Mouse (Mus musculus) bone marrow, adult 2 months (tissue): ENCODE measurements at regions not wholly inside any gene's neighbourhood (a gene's known extent, or its start where the extent isn't known, plus 50 kb on each side); places are given as distances from the start of the nearest gene placed in this dataset.

Experiments used
- H3K27ac ChIP-seq: fragments of 200-500 bp; 2 replicates; pipeline ENCODE4 v1.5.1; 2012; ENCODE audit warnings: low read depth, mild to moderate bottlenecking, control low read depth, inconsistent platforms, low read length; ENCODE audit not compliant: control insufficient read depth, poor library complexity, insufficient read depth
- H3K4me1 ChIP-seq: fragments of 200-500 bp; 2 replicates; pipeline ENCODE4 v1.6.1; 2011; ENCODE audit warnings: low read length; ENCODE audit not compliant: control insufficient read depth, insufficient read depth
- H3K4me3 ChIP-seq: fragments of 200-500 bp; replicated peaks from 2 replicates; pipeline ENCODE3; 2011; ENCODE audit warnings: mild to moderate bottlenecking, low read depth, low read length, control low read depth; ENCODE audit not compliant: control insufficient read depth
- CTCF ChIP-seq: fragments of 200-500 bp; IDR thresholded peaks from 2 replicates; pipeline ENCODE4 v1.5.1; 2011; ENCODE audit warnings: low read length, control low read depth; ENCODE audit not compliant: control insufficient read depth, insufficient read depth
- POLR2A ChIP-seq: fragments of 200-500 bp; IDR thresholded peaks from 2 replicates; pipeline ENCODE4 v1.6.1; 2011; ENCODE audit warnings: low read depth, mild to moderate bottlenecking, control low read depth, low read length, borderline replicate concordance; ENCODE audit not compliant: control insufficient read depth
- WGBS: fragments of 180-500 bp; shearing (Covaris S2); methylation state at CpG from one replicate; pipeline ENCODE4 v1.1.7; 2018; 5-methylcytosine and 5-hydroxymethylcytosine counted together

DNA sequence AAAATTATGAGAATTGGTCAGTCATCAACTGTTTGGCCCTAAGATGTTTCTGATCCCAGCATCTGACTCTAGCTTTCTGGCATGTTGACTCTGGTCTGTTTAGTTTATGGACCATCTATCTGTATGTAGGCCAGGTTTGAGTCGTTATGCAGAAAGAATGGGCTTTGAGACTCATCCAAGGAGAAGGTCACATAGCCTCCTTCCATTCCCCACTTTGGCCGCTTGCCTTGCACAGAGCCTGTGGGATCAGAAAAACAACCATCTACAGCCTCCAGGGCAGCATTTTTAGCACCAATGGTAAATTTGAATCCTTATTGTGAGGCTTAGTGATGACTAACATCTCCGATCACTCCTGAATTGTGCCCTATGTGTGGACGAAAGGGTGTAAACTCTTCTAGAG is 257.9 kb upstream of the Id4 start:
- WGBS: 74% methylated on average over 4 of the region's 4 CpGs
- Histone ChIP-seq H3K27ac (no peak overlapping the region), H3K4me1 (no peaks in the 10 kb centered on the region), H3K4me3 (no peak overlapping the region)
- TF ChIP-seq POLR2A: no peak
- no peak for TF ChIP-seq CTCF

- Histone ChIP-seq H3K27ac (no peak overlapping the region), H3K4me1 (no peaks in the 10 kb centered on the region), H3K4me3 (no peak overlapping the region)
- no peak for TF ChIP-seq POLR2A
- TF ChIP-seq CTCF: no peak
- WGBS: 80% methylated on average over 7 of the region's 7 CpGs
Measured at GRCm38 (mm10) chr13:48013336-48013750, 247.7 kb upstream of the Id4 start.

GRCm38 (mm10) chr13:48015296-48015695 is 245.7 kb upstream of the Id4 start:
- Histone ChIP-seq H3K4me1 (no peaks in the 10 kb centered on the region), H3K4me3 (no peak overlapping the region), H3K27ac (no peak overlapping the region)
- WGBS: 78% methylated on average over 4 of the region's 4 CpGs
- TF ChIP-seq POLR2A: no peak
- TF ChIP-seq CTCF: no peak

DNA sequence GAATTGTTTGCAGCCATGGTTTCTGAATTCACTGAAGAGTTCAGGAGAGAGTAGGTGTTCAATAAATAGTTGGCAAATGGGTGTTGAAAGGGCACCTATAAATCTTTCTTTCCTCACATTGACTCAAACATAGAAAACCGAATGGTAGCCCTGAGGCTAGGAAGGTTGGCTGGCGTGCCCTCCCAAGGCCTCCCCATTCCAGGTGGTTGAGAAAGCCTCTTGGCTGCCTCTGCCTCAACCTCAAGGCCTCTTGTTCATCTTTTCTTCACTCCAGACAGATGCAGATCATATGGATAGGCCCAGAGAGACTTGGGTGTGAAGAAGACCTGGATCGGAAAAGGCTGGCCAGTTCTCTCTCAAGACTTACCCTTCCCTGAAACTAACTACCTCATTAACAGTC is 245.0 kb upstream of the Id4 start:
- Histone ChIP-seq H3K4me3 (no peak overlapping the region), H3K27ac (no peak overlapping the region), H3K4me1 (no peaks in the 10 kb centered on the region)
- 79% methylated on average over 3 of the region's 3 CpGs for WGBS
- TF ChIP-seq CTCF (no peak), POLR2A (no peak)

GRCm38 (mm10) chr13:48016606-48017005 is 244.4 kb upstream of the Id4 start:
- H3K4me3 ChIP-seq: no peak overlapping the region
- no peaks in the 10 kb centered on the region for H3K4me1 ChIP-seq
- H3K27ac ChIP-seq: no peak overlapping the region
- WGBS: 81% methylated on average over 6 of the region's 6 CpGs
- no peak for TF ChIP-seq POLR2A

DNA sequence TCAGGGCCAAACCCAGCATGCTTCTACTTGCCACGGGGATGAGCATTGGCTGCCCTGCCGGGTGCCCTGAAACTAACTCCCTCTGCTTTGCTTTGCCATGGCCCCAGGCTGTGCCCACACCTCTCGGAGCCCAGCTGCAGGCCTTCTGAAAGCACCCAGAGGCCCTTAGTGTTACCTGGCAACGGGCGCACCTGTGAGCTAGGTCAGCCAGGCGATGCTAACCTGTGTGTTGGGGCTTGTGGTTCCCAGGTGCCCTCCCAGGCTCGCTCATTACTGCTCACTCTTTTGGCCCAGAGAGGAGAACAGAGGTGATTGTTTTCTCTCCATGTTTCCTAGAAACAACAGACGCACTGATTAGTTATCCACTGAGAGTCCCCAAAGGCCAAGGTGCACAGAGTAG is 243.4 kb upstream of the Id4 start:
- no peak overlapping the region for H3K27ac ChIP-seq
- 81% methylated on average over 8 of the region's 8 CpGs for WGBS
- TF ChIP-seq POLR2A (no peak), CTCF (no peak)

DNA sequence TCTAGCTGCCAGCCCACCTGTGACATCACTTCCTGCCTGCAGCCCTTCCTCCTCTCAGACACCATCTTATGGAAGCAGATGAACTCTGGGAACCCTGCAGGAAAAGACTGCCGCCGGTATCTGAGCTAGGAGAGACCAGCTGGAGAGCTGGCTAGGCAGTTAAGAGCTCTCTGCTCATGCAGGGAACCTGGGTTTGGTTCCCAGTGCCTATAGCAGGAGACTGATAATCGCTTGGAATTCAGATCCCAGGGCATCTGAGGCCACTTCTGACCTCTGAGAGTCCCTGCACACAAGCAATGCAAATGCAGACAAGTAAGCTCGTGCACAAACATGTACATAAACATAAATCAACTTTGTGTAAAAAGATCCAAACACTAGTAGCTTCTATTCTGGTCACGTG is 242.4 kb upstream of the Id4 start:
- no peaks in the 10 kb centered on the region for H3K4me1 ChIP-seq
- TF ChIP-seq CTCF (no peak), POLR2A (no peak)
- 63% methylated on average over 5 of the region's 5 CpGs for WGBS
- H3K4me3 ChIP-seq: no peak overlapping the region
- H3K27ac ChIP-seq: no peak overlapping the region

More for the DNA sequence above, 243.4 kb upstream of the Id4 start:
- Histone ChIP-seq H3K4me3 (no peak overlapping the region), H3K4me1 (no peaks in the 10 kb centered on the region)

DNA sequence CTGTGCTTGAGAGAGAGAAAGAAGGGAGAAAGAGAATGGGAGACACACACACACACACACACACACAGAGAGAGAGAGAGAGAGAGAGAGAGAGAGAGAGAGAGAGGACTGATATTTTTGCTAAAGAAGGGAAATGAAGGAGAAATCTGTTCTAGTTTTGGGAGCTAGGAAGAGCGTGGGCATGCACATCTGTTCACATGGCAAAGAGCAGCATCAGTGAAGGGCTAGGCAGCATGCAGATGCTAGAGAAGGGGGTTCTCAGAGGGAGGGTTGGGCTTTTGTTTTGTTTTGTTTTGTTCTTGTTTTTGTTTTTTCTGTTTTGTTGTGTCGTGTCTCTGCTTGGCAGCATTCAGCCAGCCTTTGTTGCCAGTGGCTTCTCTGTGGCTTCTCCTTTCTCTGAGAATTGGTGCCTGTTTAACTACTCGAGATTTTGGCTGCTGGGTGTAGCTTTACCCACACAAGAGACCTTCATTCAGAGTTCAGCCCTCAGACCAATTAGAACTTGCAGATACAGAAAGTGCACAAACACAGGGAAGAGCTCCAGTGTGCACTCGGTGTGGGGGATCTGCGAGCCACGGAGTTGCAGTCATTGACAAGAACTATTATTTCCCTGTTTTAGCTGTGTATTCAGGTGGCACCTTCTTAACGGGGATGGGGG is 237.9 kb upstream of the Id4 start:
- WGBS: 73% methylated on average over 7 of the region's 7 CpGs
- Histone ChIP-seq H3K4me1 (no peaks in the 10 kb centered on the region), H3K27ac (no peak overlapping the region), H3K4me3 (no peak overlapping the region)
- TF ChIP-seq POLR2A: no peak
- no peak for TF ChIP-seq CTCF
